Mouse (Mus musculus) leukemia stem cell, adult 10-12 weeks (primary cell): Measurements from ENCODE around the gene Fbxo47. TPM values are rescaled to one million over a fixed set of nuclear protein-coding genes. Genes with fewer than 3 reads are reported as not detected.

Experiments used
- polyA plus RNA-seq: library from polyadenylated mRNA; stranded (reverse); fragments of >175 nt; gene quantifications from 2 replicates; pipeline ENCODE4 v1.2.3, GENCODE M21; 2012; ENCODE audit warnings: low replicate concordance

Fbxo47 gene
- not detected in 2 replicates for polyA plus RNA-seq

GRCm38 (mm10) chr11:97883918-97884600 lies at the start of gene Fbxo47:
Fbxo47 (minus strand) TSS chr11:97884154.

GRCm38 (mm10) chr11:97840539-97840954 lies 43.4 kb downstream of the Fbxo47 start, which contains the start of gene B230217C12Rik:
B230217C12Rik (plus strand) TSS chr11:97840780.

Other genes with a start within 250 kb of the Fbxo47 start
- gene Mllt6, start 220.7 kb downstream of the Fbxo47 start, polyA plus RNA-seq, result 51.6 and 57.1 TPM in 2 replicates
- 1.3 TPM in 1 of 2 replicates, not detected in the other for gene Cisd3, start 198.3 kb downstream of the Fbxo47 start, polyA plus RNA-seq
- 11.3 and 21.5 TPM in 2 replicates for gene Pcgf2, start 183.7 kb downstream of the Fbxo47 start, polyA plus RNA-seq
- 19.4 and 136 TPM in 2 replicates for gene Psmb3, start 180.8 kb downstream of the Fbxo47 start, polyA plus RNA-seq
- gene Pip4k2b, start 139.4 kb downstream of the Fbxo47 start, polyA plus RNA-seq, result 22.9 and 26.5 TPM in 2 replicates
- 9.5 and 15.2 TPM in 2 replicates for gene Cwc25, start 117.6 kb downstream of the Fbxo47 start, polyA plus RNA-seq
- gene 1700001P01Rik, start 108.2 kb downstream of the Fbxo47 start, polyA plus RNA-seq, result 1.4 TPM in 1 of 2 replicates, not detected in the other
- 28.5 and 58.3 TPM in 2 replicates for gene Rpl23, start 101.7 kb downstream of the Fbxo47 start, polyA plus RNA-seq
- gene Lasp1, start 85.2 kb downstream of the Fbxo47 start, polyA plus RNA-seq, result 26.1 and 92.3 TPM in 2 replicates
- gene B230217C12Rik, start 43.4 kb downstream of the Fbxo47 start, polyA plus RNA-seq, result 0.34 TPM in 1 of 2 replicates, not detected in the other
- 1.2 and 1.7 TPM in 2 replicates for gene Plxdc1, start 102.3 kb upstream of the Fbxo47 start, polyA plus RNA-seq
- gene Arl5c, start 112.0 kb upstream of the Fbxo47 start, polyA plus RNA-seq, result 2.2 and 3.6 TPM in 2 replicates
- gene Cacnb1, start 138.9 kb upstream of the Fbxo47 start, polyA plus RNA-seq, result 2.1 and 2.2 TPM in 2 replicates
- 412 and 530 TPM in 2 replicates for gene Rpl19, start 142.6 kb upstream of the Fbxo47 start, polyA plus RNA-seq
- 3.7 and 5.5 TPM in 2 replicates for gene Stac2, start 169.3 kb upstream of the Fbxo47 start, polyA plus RNA-seq